Mouse (Mus musculus): ENCODE measurements around the gene Ptpn13.

Ptpn13 gene

GRCm38 (mm10) chr5:103423305-103423926, 1.6 kb upstream of the Ptpn13 start:
- DNase-seq (ENCODE audit: low read depth): no peak

- no peak for DNase-seq (ENCODE audit: low read depth)
These were observed 1.1 kb upstream of the Ptpn13 start for GRCm38 (mm10) chr5:103423927-103424315.

- DNase-seq (ENCODE audit: low read depth): no peak
These were observed 505 bp downstream of the Ptpn13 start for GRCm38 (mm10) chr5:103425363-103426031.

- DNase-seq (ENCODE audit: low read depth): no peak
These were observed 1.3 kb downstream of the Ptpn13 start for GRCm38 (mm10) chr5:103426250-103426649.

GRCm38 (mm10) chr5:103430986-103431385, 6.0 kb downstream of the Ptpn13 start:
- DNase-seq (ENCODE audit: low read depth): no peak

GRCm38 (mm10) chr5:103431479-103431878, 6.5 kb downstream of the Ptpn13 start:
- no peak for DNase-seq (ENCODE audit: low read depth)

- DNase-seq (ENCODE audit: low read depth): no peak
These were observed 11.3 kb downstream of the Ptpn13 start for GRCm38 (mm10) chr5:103436039-103436944.

GRCm38 (mm10) chr5:103437714-103438113, 12.7 kb downstream of the Ptpn13 start:
- DNase-seq (ENCODE audit: low read depth): no peak

- DNase-seq (ENCODE audit: low read depth): no peak
These were observed 14.2 kb downstream of the Ptpn13 start for GRCm38 (mm10) chr5:103439171-103439570.

- DNase-seq (ENCODE audit: low read depth): no peak
These were observed 15.7 kb downstream of the Ptpn13 start for GRCm38 (mm10) chr5:103440418-103441276.

- DNase-seq (ENCODE audit: low read depth): no peak
These were observed 16.7 kb downstream of the Ptpn13 start for GRCm38 (mm10) chr5:103441706-103442105.

- DNase-seq (ENCODE audit: low read depth): no peak
These were observed 17.3 kb downstream of the Ptpn13 start for GRCm38 (mm10) chr5:103442269-103442688.

- no peak for DNase-seq (ENCODE audit: low read depth)
These were observed 17.9 kb downstream of the Ptpn13 start for GRCm38 (mm10) chr5:103442921-103443320.

- no peak for DNase-seq (ENCODE audit: low read depth)
These were observed 20.4 kb downstream of the Ptpn13 start for GRCm38 (mm10) chr5:103445383-103445782.

GRCm38 (mm10) chr5:103447806-103448416, 22.9 kb downstream of the Ptpn13 start:
- DNase-seq (ENCODE audit: low read depth): no peak

GRCm38 (mm10) chr5:103448470-103448869, 23.5 kb downstream of the Ptpn13 start:
- no peak for DNase-seq (ENCODE audit: low read depth)

- no peak for DNase-seq (ENCODE audit: low read depth)
These were observed 25.7 kb downstream of the Ptpn13 start for GRCm38 (mm10) chr5:103450663-103451062.

- DNase-seq (ENCODE audit: low read depth): no peak
These were observed 28.6 kb downstream of the Ptpn13 start for GRCm38 (mm10) chr5:103453361-103454140.

GRCm38 (mm10) chr5:103456794-103457193, 31.8 kb downstream of the Ptpn13 start:
- DNase-seq (ENCODE audit: low read depth): no peak

- DNase-seq (ENCODE audit: low read depth): no peak
These were observed 33.4 kb downstream of the Ptpn13 start for GRCm38 (mm10) chr5:103458411-103458810.

All from c-Kit-positive CD71-negative TER-119-negative erythroid progenitor cells, embryonic 14.5 days (primary cell).